Mouse (Mus musculus) MEL (cell line): ENCODE data around the gene Tmem234.

Experiments used
- BHLHE40 ChIP-seq: IDR thresholded peaks from 2 replicates; pipeline ENCODE4 v1.6.1; 2012; ENCODE audit warnings: low read depth, mild to moderate bottlenecking, inconsistent platforms, low read length, improper control_type of control experiment, borderline replicate concordance
- CHD1 ChIP-seq: IDR thresholded peaks from 2 replicates; pipeline ENCODE4 v1.6.1; 2012; ENCODE audit warnings: low read depth, mild to moderate bottlenecking, inconsistent platforms, low read length, improper control_type of control experiment
- CTCF ChIP-seq, 3 experiments: IDR thresholded peaks in 2 of 3; conservative IDR thresholded peaks in 1 of 3; 2 replicates each; pipeline ENCODE4 v1.5.1; 2011 to 2012; ENCODE audit warnings: low read length in 3 of 3, low read depth in 2 of 3, mild to moderate bottlenecking in 2 of 3, improper control_type of control experiment in 1 of 3, inconsistent platforms in 1 of 3, mixed read lengths in 1 of 3, moderate library complexity in 1 of 3; ENCODE audit not compliant: control insufficient read depth in 1 of 3, insufficient read depth in 1 of 3, poor library complexity in 1 of 3, severe bottlenecking in 1 of 3
- EP300 ChIP-seq, 2 experiments: IDR thresholded peaks; 2 replicates each; pipeline ENCODE4 v1.6.1; 2011; ENCODE audit warnings: improper control_type of control experiment in 2 of 2, low read length in 2 of 2, low read depth in 1 of 2, mild to moderate bottlenecking in 1 of 2
- GATA1 ChIP-seq: IDR thresholded peaks from 2 replicates; pipeline ENCODE4 v1.6.1; 2011; ENCODE audit warnings: low read depth, low read length, improper control_type of control experiment
- MXI1 ChIP-seq: IDR thresholded peaks from 2 replicates; pipeline ENCODE4 v1.6.1; 2011; ENCODE audit warnings: mild to moderate bottlenecking, low read depth, low read length, improper control_type of control experiment
- POLR2A ChIP-seq, 2 experiments: IDR thresholded peaks; 2 replicates each; pipeline ENCODE4 v1.6.1; 2011 to 2012; ENCODE audit warnings: low read length in 2 of 2, mild to moderate bottlenecking in 2 of 2, control low read depth in 1 of 2, improper control_type of control experiment in 1 of 2, low read depth in 1 of 2, moderate library complexity in 1 of 2; ENCODE audit not compliant: control insufficient read depth in 1 of 2, insufficient read depth in 1 of 2, poor library complexity in 1 of 2
- RCOR1 ChIP-seq: IDR thresholded peaks from 2 replicates; pipeline ENCODE4 v1.6.1; 2012; ENCODE audit warnings: low read depth, mild to moderate bottlenecking, inconsistent platforms, low read length, improper control_type of control experiment
- TCF12 ChIP-seq: IDR thresholded peaks from 2 replicates; pipeline ENCODE4 v1.6.1; 2014; ENCODE audit warnings: low read depth, mild to moderate bottlenecking, inconsistent platforms, low read length, improper control_type of control experiment, moderate library complexity
- USF1 ChIP-seq: IDR thresholded peaks from 2 replicates; pipeline ENCODE4 v1.6.1; 2014; ENCODE audit warnings: low read depth, mild to moderate bottlenecking, inconsistent platforms, low read length, improper control_type of control experiment, moderate library complexity

DNA sequence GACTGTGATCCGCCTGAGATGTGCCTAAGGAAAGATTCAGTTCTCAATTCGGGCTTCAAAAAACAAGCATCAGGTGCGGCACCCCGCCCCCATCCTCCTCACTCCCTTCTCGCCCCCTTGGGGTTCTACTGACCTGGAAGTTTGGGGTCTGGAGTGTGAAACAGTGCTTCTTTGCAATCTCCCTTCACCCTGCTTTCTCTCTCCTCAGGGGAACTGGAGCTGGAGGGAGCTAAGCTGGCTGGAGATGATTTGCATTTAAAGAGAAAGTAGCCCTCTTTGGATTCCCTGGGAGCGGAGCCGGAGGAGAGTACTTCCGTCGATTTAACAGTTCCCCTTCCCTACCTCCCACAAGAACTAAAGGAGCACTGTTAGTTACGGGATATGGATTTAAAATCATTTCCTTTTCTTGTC, 23.2 kb downstream of the Tmem234 start, which contains the start of gene Ccdc28b:
- TF ChIP-seq CHD1 (no peak), CTCF (IDR thresholded peaks at IDR 0.05 in 2 of 3, conservative IDR thresholded peaks at IDR 0.05 in 1 of 3; ENCODE audit: control insufficient read depth in 1 of 3, insufficient read depth in 1 of 3, low read depth in 2 of 3, low read length in 3 of 3, poor library complexity in 1 of 3, severe bottlenecking in 1 of 3) (no peak), EP300 (IDR thresholded peaks at IDR 0.05; ENCODE audit: low read depth in 1 of 2, low read length in 2 of 2) (no peak), TCF12 (peak; percentile 24; the same call in 1 of the 2 replicates), POLR2A (IDR thresholded peaks at IDR 0.05; ENCODE audit: control insufficient read depth in 1 of 2, insufficient read depth in 1 of 2, low read depth in 1 of 2, low read length in 2 of 2, poor library complexity in 1 of 2) (no peak), BHLHE40 (no peak), USF1 (no peak), RCOR1 (no peak), MXI1 (peak; percentile 3; the same call in 1 of the 2 replicates), GATA1 (no peak)
